Mouse (Mus musculus): ENCODE data around the gene Ccdc141. TPM values are rescaled to one million over a fixed set of nuclear protein-coding genes. Genes with fewer than 3 reads are reported as not detected.

The Ccdc141 gene
- polyA plus RNA-seq, 1 experiment: 12.8 TPM

DNA sequence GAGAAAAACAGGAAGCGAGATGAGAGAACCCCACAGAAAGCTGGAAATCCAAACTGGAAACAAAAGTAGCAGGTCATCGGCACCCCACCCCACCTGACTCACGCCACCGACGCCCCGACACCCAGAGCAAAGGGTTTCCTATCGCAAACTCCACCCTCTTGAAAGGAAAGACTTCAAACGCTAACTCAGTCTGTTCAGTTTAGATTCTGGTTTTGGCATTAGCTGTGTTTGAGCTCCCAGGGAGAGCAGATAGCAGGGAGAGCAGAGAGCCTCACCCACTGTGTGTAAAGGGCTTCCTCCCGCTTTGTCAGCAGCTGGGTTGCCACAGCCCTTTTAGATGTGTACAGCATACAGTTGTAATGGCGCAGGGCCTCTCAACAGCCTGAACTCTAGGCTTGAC lies 6.0 kb upstream of the Ccdc141 start:
- WGBS: 42% methylated on average over 10 of the region's 10 CpGs
- DNase-seq: no peak
- Histone ChIP-seq H3K4me1 (ENCODE audit: control insufficient read depth, insufficient read depth, low read length) (peaks cover 30% of the 10 kb centered on the region), H3K27me3 (replicated peaks; ENCODE audit: control insufficient read depth, insufficient read depth, low read length) (no peaks in the 10 kb centered on the region), H3K27ac (ENCODE audit: insufficient read depth, low read depth, low read length) (0 out of 2 replicates have a peak overlapping the region, but pooled peaks have one; percentile 47), H3K36me3 (ENCODE audit: control insufficient read depth, insufficient read depth, low read length) (no peaks in the 10 kb centered on the region), H3K4me3 (ENCODE audit: insufficient read depth, low read depth, low read length) (no peak overlapping the region)
- no peak for TF ChIP-seq CTCF (conservative IDR thresholded peaks at IDR 0.05; ENCODE audit: insufficient read depth, insufficient read length, low read depth, low read length)
- TF ChIP-seq POLR2A (IDR thresholded peaks at IDR 0.05; ENCODE audit: low read depth, low read length): no peak

- DNase-seq: no peak
- WGBS: 66% methylated on average over 7 of the region's 7 CpGs
- H3K27ac ChIP-seq (ENCODE audit: insufficient read depth, low read depth, low read length): no peak overlapping the region
- TF ChIP-seq CTCF (conservative IDR thresholded peaks at IDR 0.05; ENCODE audit: insufficient read depth, insufficient read length, low read depth, low read length): no peak
- no peak for TF ChIP-seq POLR2A (IDR thresholded peaks at IDR 0.05; ENCODE audit: low read depth, low read length)
- no peaks in the 10 kb centered on the region for H3K27me3 ChIP-seq (replicated peaks; ENCODE audit: control insufficient read depth, insufficient read depth, low read length)
- no peak overlapping the region for H3K4me3 ChIP-seq (ENCODE audit: insufficient read depth, low read depth, low read length)
- peaks cover 33% of the 10 kb centered on the region for H3K4me1 ChIP-seq (ENCODE audit: control insufficient read depth, insufficient read depth, low read length)
- no peaks in the 10 kb centered on the region for H3K36me3 ChIP-seq (ENCODE audit: control insufficient read depth, insufficient read depth, low read length)
Observed at GRCm38 (mm10) chr2:77175411-77175810, 5.0 kb upstream of the Ccdc141 start.

DNA sequence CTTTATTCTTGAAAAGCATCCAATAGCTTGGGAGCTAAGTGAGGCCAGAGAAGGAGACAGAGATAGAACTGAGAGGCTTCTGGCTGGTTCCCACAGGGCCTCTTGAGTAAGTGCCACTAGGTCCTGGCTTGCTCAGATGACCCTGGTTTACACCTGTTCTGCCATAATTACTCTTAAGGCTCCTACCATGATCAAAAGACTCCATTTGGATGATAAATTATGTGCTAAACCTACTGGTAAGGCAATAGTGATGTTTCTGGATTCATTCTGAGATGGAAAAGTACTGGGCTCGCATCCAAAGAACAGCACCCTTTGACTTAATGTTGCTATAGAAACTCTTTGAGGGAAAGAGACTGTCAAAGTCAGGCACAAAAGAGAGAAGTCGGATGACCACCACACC lies 3.9 kb upstream of the Ccdc141 start:
- WGBS: 42% methylated on average over 2 of the region's 2 CpGs
- H3K4me1 ChIP-seq (ENCODE audit: control insufficient read depth, insufficient read depth, low read length): peaks cover 33% of the 10 kb centered on the region
- H3K27ac ChIP-seq (ENCODE audit: insufficient read depth, low read depth, low read length): peak overlapping the region; percentile 73
- TF ChIP-seq POLR2A (IDR thresholded peaks at IDR 0.05; ENCODE audit: low read depth, low read length): no peak
- TF ChIP-seq CTCF (conservative IDR thresholded peaks at IDR 0.05; ENCODE audit: insufficient read depth, insufficient read length, low read depth, low read length): no peak
- peak; percentile 77 for DNase-seq
- H3K36me3 ChIP-seq (ENCODE audit: control insufficient read depth, insufficient read depth, low read length): no peaks in the 10 kb centered on the region
- H3K4me3 ChIP-seq (ENCODE audit: insufficient read depth, low read depth, low read length): no peak overlapping the region
- no peaks in the 10 kb centered on the region for H3K27me3 ChIP-seq (replicated peaks; ENCODE audit: control insufficient read depth, insufficient read depth, low read length)

DNA sequence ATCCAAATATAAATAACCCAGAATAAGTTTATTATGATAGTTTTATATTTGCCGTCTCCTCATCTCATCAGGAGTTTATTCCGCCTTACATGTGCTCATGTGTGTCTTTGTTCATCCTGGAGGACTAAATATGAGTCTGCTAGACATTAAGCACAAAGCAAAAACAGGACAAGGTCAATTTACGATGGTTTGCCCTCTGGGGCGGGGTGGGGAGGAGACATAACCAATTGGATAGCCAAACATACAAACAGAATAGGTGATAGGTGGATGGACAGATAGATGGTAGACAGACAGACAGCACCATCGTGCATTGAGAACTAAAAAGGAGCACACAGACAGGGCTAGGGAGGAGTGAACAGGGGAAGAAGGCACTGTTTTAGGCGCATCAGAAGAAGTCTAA lies 3.4 kb upstream of the Ccdc141 start:
- WGBS: 84% methylated on average over 6 of the region's 6 CpGs
- Histone ChIP-seq H3K27me3 (replicated peaks; ENCODE audit: control insufficient read depth, insufficient read depth, low read length) (no peaks in the 10 kb centered on the region), H3K36me3 (ENCODE audit: control insufficient read depth, insufficient read depth, low read length) (no peaks in the 10 kb centered on the region), H3K4me1 (ENCODE audit: control insufficient read depth, insufficient read depth, low read length) (peaks cover 37% of the 10 kb centered on the region), H3K27ac (ENCODE audit: insufficient read depth, low read depth, low read length) (peak overlapping the region; percentile 73), H3K4me3 (ENCODE audit: insufficient read depth, low read depth, low read length) (no peak overlapping the region)
- no peak for DNase-seq
- TF ChIP-seq CTCF (conservative IDR thresholded peaks at IDR 0.05; ENCODE audit: insufficient read depth, insufficient read length, low read depth, low read length) (no peak), POLR2A (IDR thresholded peaks at IDR 0.05; ENCODE audit: low read depth, low read length) (no peak)

GRCm38 (mm10) chr2:77173366-77173765 lies 2.9 kb upstream of the Ccdc141 start:
- H3K36me3 ChIP-seq (ENCODE audit: control insufficient read depth, insufficient read depth, low read length): no peaks in the 10 kb centered on the region
- H3K4me3 ChIP-seq (ENCODE audit: insufficient read depth, low read depth, low read length): no peak overlapping the region
- DNase-seq: peak; percentile 47
- peaks cover 40% of the 10 kb centered on the region for H3K4me1 ChIP-seq (ENCODE audit: control insufficient read depth, insufficient read depth, low read length)
- TF ChIP-seq CTCF (conservative IDR thresholded peaks at IDR 0.05; ENCODE audit: insufficient read depth, insufficient read length, low read depth, low read length): no peak
- no peak for TF ChIP-seq POLR2A (IDR thresholded peaks at IDR 0.05; ENCODE audit: low read depth, low read length)
- peak overlapping the region; percentile 70 for H3K27ac ChIP-seq (ENCODE audit: insufficient read depth, low read depth, low read length)
- no peaks in the 10 kb centered on the region for H3K27me3 ChIP-seq (replicated peaks; ENCODE audit: control insufficient read depth, insufficient read depth, low read length)
- 49% methylated on average over 6 of the region's 6 CpGs for WGBS

- Histone ChIP-seq H3K27me3 (replicated peaks; ENCODE audit: control insufficient read depth, insufficient read depth, low read length) (no peaks in the 10 kb centered on the region), H3K4me3 (ENCODE audit: insufficient read depth, low read depth, low read length) (peak overlapping the region; percentile 9; the same call in 1 of the 2 replicates), H3K36me3 (ENCODE audit: control insufficient read depth, insufficient read depth, low read length) (no peaks in the 10 kb centered on the region), H3K4me1 (ENCODE audit: control insufficient read depth, insufficient read depth, low read length) (peaks cover 46% of the 10 kb centered on the region), H3K27ac (ENCODE audit: insufficient read depth, low read depth, low read length) (peak overlapping the region; percentile 100)
- peak; percentile 87 for DNase-seq
- TF ChIP-seq CTCF (conservative IDR thresholded peaks at IDR 0.05; ENCODE audit: insufficient read depth, insufficient read length, low read depth, low read length) (no peak), POLR2A (IDR thresholded peaks at IDR 0.05; ENCODE audit: low read depth, low read length) (no peak)
- 31% methylated on average over 10 of the region's 10 CpGs for WGBS
Observed at GRCm38 (mm10) chr2:77172241-77172671, 1.8 kb upstream of the Ccdc141 start.

DNA sequence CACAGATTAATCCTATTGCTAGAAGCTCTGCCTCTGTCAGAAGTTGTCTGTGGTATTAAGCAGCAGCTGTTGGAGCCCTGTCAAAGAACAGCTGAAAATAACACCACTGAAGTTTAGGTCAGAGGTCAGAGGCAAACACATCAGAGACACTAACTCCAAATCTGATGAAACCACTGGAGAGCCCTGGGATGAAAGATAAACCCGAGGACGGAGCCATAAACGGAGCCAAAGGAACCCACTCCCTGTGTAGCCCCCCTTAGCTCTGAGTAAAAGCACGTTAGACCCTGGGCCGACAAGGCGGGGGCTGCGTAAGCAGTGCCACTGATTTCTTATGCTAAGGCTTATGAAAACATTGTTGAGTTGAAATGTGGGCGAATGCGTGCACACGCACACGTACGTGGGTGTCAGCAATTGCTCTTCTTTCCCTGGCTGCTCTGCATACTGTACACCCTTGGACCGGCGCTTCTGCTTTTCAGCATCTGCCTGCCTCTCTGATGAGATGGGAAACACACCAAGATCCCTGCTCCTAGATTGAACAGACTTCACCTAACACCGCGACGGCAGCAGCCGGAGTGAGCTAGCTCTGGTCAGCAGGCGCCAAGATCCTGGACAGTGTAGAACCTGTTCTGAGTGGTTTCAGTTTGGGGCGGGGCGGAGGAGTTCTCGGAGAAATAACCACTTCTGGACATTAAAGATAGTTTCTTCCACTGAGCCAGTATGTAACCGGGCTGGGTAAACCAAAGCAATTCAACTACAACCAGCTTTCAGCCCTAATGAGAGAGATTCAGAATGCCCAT lies 1.2 kb upstream of the Ccdc141 start:
- Histone ChIP-seq H3K27me3 (replicated peaks; ENCODE audit: control insufficient read depth, insufficient read depth, low read length) (no peaks in the 10 kb centered on the region), H3K36me3 (ENCODE audit: control insufficient read depth, insufficient read depth, low read length) (no peaks in the 10 kb centered on the region), H3K4me3 (ENCODE audit: insufficient read depth, low read depth, low read length) (peak overlapping the region; percentile 14; the same call in 1 of the 2 replicates), H3K4me1 (ENCODE audit: control insufficient read depth, insufficient read depth, low read length) (peaks cover 46% of the 10 kb centered on the region), H3K27ac (ENCODE audit: insufficient read depth, low read depth, low read length) (peak overlapping the region; percentile 100)
- peak; percentile 89 for DNase-seq
- peak; percentile 37 for TF ChIP-seq POLR2A (IDR thresholded peaks at IDR 0.05; ENCODE audit: low read depth, low read length)
- no peak for TF ChIP-seq CTCF (conservative IDR thresholded peaks at IDR 0.05; ENCODE audit: insufficient read depth, insufficient read length, low read depth, low read length)
- whole genome bisulfite sequencing: 20% methylated on average over 23 of the region's 23 CpGs

All from kidney, adult 2 months (tissue).